Mouse (Mus musculus): Measurements from ENCODE around the gene 4930447C04Rik.

The 4930447C04Rik gene

GRCm38 (mm10) chr12:72831711-72832432 is 108.7 kb downstream of the 4930447C04Rik start:
- no peak for TF ChIP-seq GATA4 (IDR thresholded peaks at IDR 0.05; ENCODE audit: insufficient replicate concordance, low read length)
